Mouse (Mus musculus) urinary bladder, postnatal 25 days (tissue): ENCODE results near the gene Batf3.

Source experiments
- DNase-seq: peaks from one replicate; pipeline ENCODE4 v3.0.0; 2022; ENCODE audit warnings: low spot score

Batf3 gene

DNA sequence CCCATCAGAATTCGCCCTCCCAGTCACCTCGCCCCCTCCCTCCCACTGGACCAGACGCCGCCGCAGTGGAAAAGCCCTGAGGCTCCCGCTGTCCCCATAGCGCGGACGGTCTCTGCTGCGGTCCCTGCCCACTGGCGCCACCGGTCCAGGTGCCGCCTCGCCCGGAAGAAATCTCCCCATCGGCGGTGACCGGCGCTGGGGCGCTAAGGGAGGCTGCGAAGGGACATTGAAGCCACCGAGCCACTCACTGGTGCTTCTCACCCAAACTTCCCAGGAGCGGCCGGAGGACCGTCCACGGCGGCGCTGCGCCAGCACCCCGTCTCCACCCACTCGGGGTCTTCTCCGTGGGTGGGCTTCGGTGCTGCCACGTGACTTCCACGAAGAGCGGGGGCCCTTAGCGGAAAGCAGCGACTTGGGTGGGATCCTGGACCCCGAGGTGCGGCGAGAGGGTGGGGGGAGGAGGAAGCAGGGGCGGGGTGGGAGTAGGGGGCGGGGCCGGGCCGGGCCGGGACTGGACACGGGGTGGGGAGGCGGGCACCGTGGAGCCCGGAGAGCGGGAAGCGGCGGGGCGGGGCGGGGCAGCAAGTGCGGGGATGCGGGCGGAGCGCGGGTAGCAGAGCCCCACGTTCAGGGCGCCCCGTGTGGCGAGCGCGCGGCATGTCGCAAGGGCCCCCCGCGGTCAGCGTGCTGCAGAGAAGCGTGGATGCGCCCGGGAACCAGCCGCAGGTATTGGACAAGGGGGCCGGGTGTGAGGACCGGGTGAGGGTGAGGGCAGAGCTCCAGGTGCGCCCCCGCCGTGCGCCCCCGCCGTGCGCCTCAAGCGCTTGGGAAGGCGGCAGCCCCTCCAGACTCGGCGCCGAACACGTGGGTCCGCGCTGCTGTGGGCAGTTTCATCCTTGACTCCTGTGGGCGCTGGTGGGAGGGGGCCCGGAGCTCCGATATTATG, at the start of gene Batf3:
Gene Batf3, plus strand, starts transcription at position 46 of the 946 bp plus-strand sequence.
- DNase-seq = peak; percentile 36

DNA sequence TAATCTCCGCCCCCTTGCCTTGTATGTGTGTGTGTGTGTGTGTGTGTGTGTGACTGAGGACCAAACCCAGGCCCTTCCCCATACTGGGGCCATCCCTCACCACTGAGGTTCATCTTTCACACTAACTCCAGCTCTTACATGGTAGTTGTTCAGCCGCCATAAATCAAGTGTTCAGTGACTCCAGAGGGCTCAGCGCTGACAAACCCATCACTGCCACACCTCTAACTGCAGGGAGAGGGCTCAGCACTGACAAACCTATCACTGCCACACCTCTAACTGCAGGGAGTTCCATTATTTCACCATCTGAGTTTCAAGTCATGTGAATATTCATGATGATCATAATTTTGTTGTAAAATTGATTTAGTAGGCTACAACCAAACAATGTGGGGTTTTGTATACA, 44.1 kb upstream of the Batf3 start:
- no peak for DNase-seq

DNA sequence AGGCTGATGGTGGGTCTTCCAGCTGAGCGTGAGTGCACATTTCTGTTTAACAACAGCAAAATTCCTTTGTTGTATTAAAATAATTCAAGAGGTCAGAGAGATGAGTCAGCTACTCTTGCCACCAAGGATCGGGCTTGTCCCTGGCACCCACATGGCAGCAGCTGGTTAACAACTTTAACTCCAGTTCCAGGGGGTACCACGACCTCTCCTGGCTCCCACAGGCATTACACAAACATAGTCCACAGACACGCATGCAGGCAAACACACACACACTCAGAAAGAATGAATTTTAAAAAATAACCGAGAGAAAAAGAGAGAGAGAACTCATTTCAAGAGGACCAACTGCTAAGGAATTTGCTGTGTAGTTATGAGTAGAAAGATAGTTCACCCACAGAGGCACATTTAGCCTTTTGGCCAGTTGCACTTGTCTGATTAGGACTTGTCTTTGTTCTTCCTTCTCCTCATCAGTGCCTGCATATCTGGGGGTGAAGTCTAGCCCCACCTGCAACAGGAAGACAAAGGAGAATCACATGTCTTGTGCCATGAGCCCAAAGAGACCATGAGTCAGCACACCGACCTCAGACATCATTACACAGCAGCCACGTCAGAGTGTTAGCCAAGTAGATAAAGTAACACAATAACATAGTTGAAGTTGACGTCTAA, 42.6 kb upstream of the Batf3 start:
- DNase-seq = no peak

DNA sequence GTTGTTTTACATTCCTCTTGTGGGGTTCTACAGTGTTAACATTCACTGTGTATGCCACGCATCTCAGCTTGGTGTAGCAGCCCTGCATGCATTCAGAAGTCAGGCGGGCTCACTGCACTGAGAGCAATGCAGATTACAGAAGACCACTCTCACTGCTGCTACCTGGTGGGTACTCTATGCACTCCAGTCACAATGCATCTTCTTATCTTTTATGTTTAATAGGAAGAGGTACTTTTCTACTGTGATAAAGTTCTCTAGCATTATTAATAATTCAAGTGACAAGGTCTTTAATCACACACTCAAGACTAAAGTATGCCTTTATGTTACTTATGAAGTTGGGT, 42.1 kb upstream of the Batf3 start:
- DNase-seq = no peak

DNA sequence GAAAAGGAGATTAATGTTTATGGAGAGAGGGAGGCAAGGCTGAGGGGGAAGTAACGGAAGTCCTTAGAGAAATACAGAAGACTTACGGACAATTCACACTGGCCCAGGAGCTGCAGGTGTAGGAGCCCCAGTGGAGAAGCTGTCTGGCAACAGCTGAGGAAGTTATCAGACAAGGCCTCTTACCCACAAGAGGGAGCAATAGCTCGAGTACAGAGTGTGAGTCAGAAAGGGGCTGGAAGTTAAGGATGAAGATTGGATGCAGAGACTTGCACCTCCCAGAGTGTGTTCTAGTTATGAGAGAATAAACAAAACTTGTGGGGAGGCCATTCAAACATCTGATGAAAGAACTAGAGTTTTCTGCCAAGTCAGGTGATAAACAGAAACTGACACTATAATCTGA, 40.2 kb upstream of the Batf3 start:
- no peak for DNase-seq

DNA sequence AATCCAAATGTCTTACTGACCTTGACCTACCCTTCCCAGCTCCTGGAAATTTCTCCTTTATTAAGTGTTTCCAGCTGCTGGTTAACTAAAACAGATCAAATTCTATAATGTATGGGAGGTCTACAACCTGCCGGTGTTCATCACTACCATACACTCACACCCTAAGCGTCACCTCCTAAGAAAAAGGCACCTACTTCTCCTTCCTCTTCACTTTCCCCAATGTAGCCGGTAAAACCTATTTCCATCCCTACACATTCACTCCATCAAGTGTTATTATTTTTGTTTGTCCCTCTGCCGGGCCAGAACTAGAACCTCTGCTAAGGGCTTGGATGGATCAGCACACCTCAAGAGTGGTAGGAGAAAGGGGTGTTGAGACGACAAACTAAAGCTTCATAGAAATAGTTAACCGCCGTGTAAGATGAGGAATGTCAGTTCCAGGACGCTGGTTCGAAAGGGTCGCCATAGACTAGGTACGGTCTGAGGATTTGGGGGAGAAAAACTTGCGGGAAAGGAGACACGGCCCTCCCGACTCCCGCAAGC, 35.3 kb upstream of the Batf3 start:
- no peak for DNase-seq

DNA sequence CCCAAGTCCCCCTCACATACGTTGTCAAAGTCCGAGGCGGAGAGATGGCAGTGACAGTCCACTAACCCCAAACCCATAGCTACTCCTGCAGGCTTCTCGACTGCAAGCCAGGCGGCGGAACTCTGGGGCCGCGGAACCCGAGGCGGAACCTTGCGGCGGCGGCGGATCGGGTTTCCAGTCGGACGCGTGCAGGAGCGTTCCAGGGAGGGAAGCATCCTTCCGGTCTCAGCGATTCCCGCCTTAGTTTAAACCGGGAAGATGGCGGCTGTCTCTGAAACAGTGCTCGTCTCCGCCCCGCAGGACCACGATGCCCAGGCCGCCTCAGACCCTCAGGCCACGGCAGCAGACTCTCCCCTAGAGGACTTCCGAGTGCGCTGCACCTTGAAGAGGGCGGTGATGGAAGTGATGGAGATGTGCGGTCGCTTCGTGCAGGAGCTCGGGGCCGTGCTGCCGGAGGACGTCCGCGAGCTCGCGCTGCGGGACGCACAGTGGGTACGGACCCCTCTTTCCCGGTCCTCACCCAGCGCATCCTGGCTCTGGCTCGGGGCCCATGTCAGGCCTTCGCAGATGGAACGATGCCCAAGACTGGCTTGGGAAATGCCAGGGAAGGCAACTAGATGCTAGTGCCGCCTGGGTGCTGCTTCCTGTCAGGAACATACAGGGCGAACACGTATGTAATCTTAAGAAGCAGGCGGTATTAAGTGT, 34.7 kb upstream of the Batf3 start, which contains the start of the genes Tatdn3 and Nsl1:
Gene Tatdn3, minus strand, starts transcription at position 152 of the 705 bp plus-strand sequence.
Gene Nsl1, plus strand, starts transcription at position 232 of the 705 bp plus-strand sequence.
- DNase-seq = peak; percentile 94

DNA sequence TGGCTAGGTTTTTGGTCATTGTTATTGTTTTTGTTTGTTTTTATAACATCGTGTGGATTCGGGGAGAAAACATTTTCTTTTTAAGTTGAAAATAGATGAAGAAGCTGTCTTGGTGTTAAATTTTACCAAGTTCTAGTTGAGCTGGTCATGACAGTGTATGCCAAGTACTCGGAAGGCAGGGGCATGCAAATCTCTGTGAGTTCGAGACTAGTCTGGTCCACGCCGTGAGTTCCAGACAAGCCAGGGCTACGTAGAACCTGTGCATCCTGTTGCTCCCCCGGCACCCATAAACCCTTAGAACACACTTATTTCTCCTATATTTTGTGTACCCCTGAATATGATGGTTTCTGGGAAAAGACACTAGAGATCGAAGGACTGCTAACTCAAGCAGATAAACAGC, 33.9 kb upstream of the Batf3 start:
- no peak for DNase-seq

DNA sequence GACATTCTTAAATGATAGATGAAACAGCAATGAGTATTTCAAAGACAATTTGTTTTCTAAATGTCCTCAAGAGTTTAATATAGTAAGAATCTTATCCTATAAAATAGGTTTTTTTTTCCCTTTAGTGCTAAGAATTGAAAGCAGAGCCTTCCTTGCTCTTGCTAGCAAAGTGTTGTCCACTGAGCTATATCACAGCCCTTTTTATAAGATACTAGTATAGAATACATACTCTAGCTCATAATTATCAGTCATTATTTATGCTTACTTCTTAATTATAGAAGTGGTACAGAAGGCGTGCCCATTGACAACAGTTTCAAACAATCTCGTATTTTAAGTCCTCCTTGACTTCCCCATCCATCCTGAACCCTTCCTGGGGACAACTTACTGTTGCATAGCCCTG, 33.1 kb upstream of the Batf3 start:
- no peak for DNase-seq

DNA sequence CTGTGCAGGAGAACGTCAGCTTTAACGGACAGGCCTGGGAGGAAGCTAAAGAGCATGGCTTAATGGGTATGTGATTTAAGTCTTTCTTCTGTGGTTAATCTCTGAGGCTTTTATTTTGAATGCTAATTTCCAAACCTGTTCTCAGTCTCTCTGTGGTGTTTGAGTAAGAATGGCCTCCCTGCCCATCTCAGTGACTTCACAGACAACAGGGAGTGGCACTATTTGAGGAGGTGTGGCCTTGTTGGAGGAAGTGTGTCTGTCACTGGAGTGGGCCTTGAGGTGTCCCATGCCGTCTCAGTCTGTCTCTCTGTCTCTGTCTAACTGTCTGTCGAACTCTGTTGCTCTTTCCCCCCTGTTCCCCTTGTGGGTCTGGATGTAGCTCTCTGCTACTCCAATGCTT, 32.5 kb upstream of the Batf3 start:
- no peak for DNase-seq

DNA sequence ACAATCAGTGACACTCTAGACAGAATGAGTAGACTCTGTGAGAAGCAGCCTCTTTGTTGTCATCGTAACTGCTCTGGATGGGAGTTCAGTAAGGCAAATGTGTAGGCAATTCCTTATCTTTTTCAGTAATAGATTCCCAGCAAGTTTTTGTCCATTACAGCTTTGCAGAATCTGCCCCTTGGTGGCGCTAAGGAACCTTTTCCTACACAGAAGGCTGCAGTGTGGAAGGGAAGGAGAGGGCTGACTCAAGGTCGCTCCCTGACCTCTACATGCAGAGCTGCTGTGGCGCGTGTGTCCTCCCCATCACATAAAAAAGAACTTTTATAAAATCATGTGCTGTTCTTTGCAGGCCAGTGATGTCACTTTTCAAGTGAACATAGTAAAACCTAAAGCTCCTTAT, 29.3 kb upstream of the Batf3 start:
- no peak for DNase-seq

DNA sequence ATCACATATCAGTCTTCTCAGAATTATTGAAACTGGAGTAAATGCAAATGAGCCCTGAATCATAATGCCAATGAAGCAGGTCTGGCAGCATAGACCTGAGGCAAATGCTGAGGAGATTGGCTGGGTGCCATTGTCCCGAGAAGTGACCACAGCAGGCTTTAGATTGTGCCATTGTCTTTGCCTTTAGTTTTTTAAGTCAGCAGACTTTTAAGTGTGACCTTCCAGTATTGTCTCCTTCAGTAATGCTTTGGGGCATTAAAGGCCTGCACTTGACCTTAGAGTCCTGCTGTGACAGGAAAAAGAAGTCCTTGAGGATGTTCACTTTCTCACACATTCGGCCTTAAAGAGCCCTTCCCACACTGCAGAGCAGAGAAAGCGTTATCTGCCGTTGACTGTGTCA, 27.4 kb upstream of the Batf3 start:
- DNase-seq = no peak

DNA sequence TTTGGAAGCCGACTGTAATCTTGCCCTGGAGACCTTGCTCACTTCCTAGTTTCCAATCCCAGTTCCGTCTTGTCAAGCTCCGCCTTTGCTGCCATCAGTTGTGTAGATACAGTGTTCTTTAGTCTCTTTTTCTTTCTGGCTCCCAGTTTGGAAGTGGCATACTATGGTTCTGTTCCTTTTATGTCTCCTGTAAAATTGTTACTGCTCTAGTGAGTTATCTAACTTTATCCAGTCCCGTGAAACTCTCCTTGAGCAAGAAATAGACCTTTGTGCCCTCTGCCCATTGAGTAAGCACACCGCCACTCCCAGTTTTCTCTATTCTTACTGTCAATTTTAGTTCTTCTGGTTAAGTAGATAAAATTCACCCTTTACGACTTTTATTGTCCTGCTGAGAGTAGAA, 26.0 kb upstream of the Batf3 start:
- DNase-seq = no peak

DNA sequence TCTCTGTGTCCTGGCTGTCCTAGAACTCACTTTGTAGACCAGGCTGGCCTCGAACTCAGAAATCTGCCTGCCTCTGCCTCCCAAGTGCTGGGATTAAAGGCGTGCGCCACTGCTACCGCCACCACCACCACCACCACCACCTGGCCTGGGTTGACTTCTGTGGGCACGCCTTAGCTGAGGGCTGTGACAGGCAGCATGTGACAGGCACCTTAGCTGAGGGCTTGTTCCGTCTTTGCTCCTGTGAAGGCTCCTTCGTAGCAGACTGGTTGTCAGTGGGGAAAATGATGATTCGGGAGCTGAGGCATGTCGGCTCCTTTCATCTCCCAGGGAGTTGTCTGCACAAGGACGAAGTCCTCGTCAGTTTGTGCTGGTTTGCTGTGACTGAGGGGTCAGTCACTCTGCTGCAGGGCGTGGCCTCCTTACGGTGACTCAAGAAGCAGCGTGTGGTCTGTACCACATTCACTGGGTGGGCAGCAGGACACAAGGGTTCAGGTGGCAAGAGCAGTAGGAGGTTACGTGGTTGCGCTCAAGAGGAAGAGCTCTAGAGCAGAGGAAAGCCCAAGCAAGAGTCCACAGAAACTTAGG, 25.2 kb upstream of the Batf3 start:
- DNase-seq = no peak

DNA sequence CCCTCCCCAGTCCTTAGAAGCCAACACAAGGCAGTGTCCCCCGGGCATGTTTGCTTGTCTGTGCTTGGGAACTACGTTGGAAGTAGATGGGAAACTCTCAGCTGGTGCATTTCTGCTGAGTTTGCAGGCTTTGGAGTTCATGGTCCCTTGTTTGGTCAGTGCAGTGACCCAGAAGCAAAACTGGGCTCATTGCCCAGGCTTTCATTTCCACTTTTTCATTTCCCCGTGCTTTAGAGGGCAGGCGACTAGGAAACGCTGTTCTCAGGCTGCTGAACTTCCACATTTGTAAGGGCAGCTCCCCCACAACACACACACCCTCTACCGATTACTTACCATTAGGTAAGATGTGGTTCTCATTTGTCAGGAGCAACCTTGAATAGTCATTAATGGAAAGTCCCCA, 24.6 kb upstream of the Batf3 start:
- DNase-seq = no peak

DNA sequence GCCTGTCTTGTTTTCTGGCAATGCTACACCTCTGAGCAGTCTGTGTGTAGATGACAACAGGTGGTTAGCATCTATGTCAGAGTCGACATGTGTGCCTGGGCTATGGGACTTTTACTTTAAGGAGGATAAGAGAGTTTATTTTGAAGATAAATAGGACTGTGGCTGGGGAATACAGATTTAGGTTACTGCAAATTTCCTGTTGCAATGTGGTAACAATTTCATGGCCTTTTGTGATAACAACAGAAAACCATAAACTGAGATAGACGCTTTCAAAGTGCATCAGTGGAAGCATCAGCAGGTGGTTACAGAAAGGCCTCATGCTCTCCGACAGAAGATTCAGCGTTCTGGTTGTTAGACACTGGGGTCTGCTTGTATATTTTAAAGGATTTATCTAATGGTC, 24.2 kb upstream of the Batf3 start:
- no peak for DNase-seq

DNA sequence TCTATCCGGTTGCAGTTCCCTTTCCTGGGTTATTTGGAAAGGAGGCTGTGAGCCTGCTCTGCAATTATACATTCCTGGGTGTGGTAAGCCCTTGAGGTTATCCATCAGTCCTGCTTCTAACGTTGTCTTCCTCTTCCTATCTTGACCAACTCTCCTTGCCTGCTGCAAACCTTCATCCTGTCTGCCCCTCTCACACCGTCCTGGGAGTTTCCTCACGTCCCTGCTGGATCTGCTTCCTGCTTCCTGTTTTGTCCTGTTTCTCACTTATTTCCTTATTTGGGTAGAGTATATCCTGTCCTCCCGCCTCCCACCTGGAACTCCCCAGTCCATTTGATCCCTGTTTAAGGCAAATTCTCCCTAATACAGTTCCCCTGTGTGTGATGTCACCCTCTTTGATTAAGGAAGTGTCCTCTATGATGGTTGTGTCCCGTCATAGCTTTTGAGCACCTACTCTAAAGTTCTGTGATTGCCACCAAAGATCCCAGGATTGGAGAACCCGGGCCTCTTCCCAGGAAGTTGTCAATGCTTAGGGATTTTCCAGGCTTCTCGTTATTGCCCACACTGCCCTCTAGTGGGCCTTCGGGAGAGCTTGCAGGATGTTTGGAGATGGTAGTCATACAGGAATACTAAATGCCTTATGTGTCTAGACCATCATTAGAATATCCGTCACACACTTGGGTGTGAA, 22.3 kb upstream of the Batf3 start:
- peak; percentile 39 for DNase-seq

DNA sequence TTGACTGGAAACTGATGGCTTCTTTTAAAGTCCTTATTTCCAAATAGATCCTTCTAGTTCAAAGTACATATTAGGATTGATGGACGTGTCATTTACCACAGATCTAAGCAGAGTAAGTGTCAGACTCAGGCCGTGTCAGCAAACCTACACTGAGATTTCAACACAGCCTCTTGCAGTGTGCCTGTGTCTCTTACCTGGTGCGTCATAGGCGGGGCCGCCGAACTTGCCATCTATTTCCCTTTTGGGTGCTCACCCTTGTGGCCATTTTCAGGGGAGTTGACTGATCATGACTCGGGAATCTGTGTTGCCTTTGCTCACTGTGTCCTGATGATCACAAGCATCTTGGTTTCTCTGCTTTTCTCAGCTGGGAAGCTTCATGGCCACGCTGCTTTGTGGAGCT, 14.4 kb upstream of the Batf3 start:
- DNase-seq = no peak

DNA sequence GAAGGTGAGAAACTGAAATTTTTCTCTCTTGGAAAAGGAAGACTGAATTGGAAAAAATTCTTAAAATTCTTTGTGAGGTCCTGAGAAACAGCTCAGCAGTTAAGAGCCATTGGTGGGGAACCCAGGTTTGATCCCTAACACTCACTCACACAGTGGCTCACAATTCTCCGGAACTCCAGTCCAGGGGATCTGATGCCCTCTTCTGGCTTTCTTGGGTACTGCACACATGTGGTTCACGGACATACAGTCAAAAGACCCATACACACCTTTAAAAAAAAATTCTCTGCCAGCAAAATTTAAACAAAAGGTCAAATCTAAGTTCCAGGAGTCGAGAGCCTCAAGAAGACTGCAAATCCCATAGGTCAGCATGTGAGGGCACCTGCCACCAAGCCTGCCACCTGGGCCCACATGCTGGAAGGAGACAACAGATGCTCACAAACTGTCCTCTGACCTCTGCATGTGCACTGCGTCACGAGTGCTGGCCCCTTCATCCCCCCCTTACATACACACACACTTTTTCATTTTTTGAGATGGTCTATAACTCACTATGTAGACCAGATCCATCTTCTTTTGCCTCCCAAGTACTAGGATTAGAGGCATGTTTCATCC, 12.6 kb upstream of the Batf3 start:
- DNase-seq = peak; percentile 36

DNA sequence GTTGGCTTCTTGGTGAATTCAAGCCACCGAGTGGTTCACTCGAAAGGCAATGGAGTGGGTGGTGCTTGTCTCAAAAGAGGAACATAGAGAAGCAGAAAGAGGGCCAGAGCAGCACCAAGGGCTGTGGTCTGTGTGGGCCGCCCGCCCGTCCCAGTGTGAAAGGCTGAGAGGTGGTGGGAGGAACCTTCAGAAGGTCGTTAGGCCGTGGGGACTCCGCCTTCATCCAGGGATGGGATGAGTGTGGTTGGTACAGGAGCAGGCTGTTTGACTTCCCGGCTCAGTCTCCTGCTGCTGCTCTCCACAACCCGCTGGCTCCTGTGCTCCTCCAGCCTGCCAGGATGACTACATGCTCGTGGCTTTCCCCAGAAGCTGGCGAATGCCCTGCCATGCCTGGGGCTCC, 12.1 kb upstream of the Batf3 start:
- DNase-seq = no peak

DNA sequence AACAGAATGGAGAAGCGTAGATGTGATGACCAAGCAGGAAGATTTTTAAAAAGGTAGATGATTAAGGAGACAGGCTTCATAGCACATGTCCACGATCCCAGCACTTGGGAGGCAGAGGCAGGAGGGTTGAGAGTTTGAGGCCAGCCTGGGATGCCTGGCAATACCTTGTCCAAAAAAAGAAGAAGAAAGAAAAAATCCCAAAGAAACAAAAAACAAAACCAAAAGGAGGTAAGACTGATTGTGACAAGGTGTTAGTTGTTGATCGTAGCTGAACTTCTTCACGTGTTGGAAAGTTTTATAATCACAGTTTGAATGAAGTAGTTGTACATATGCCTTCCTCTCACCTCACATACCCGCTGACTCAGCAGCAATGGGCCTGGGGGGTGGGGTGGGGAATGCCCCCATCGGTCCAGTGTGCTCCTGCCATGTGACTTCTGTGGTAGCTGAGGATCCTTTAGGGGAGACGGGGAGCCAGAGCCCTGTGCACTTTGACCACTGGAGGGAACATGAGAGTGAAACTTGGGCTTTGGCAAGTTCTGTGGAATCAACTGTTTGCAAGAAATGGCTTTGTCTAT, 11.3 kb upstream of the Batf3 start:
- no peak for DNase-seq
